Mouse (Mus musculus): ENCODE measurements around the gene Nrxn1.

- TF ChIP-seq CHD2 (IDR thresholded peaks at IDR 0.05; ENCODE audit: low read depth, low read length) (no peak), ZNF384 (IDR thresholded peaks at IDR 0.05; ENCODE audit: low read depth, low read length) (no peak), MAFK (IDR thresholded peaks at IDR 0.05; ENCODE audit: insufficient read depth, low read depth, low read length) (no peak)
Measured at GRCm38 (mm10) chr17:90798689-90799088, 294.2 kb downstream of the Nrxn1 start.

Data from ES-E14 (cell line).